Mouse (Mus musculus): ENCODE measurements around the gene Slc25a21.

The Slc25a21 gene

GRCm38 (mm10) chr12:56890891-56891726 lies 306.2 kb downstream of the Slc25a21 start:
- DNase-seq (ENCODE audit: low spot score): no peak

- DNase-seq (ENCODE audit: low spot score): no peak
These were observed 319.5 kb downstream of the Slc25a21 start for GRCm38 (mm10) chr12:56877796-56878195.

- DNase-seq (ENCODE audit: low spot score): no peak
These were observed 320.7 kb downstream of the Slc25a21 start for GRCm38 (mm10) chr12:56876549-56876948.

GRCm38 (mm10) chr12:56873204-56873603 lies 324.1 kb downstream of the Slc25a21 start:
- DNase-seq (ENCODE audit: low spot score): no peak

- no peak for DNase-seq (ENCODE audit: low spot score)
These were observed 326.7 kb downstream of the Slc25a21 start for GRCm38 (mm10) chr12:56870569-56870968.

- no peak for DNase-seq (ENCODE audit: low spot score)
These were observed 333.3 kb downstream of the Slc25a21 start for GRCm38 (mm10) chr12:56863873-56864562.

- no peak for DNase-seq (ENCODE audit: low spot score)
These were observed 344.6 kb downstream of the Slc25a21 start for GRCm38 (mm10) chr12:56852679-56853078.

GRCm38 (mm10) chr12:56851464-56851863 lies 345.8 kb downstream of the Slc25a21 start:
- no peak for DNase-seq (ENCODE audit: low spot score)

- no peak for DNase-seq (ENCODE audit: low spot score)
These were observed 367.3 kb downstream of the Slc25a21 start for GRCm38 (mm10) chr12:56829945-56830344.

GRCm38 (mm10) chr12:56829455-56829883 lies 367.8 kb downstream of the Slc25a21 start:
- DNase-seq (ENCODE audit: low spot score): no peak

GRCm38 (mm10) chr12:56827808-56828384 lies 369.4 kb downstream of the Slc25a21 start:
- no peak for DNase-seq (ENCODE audit: low spot score)

GRCm38 (mm10) chr12:56824688-56825087 lies 372.6 kb downstream of the Slc25a21 start:
- no peak for DNase-seq (ENCODE audit: low spot score)

GRCm38 (mm10) chr12:56822122-56822521 lies 375.1 kb downstream of the Slc25a21 start:
- no peak for DNase-seq (ENCODE audit: low spot score)

GRCm38 (mm10) chr12:56820604-56821003 lies 376.7 kb downstream of the Slc25a21 start:
- DNase-seq (ENCODE audit: low spot score): no peak

- DNase-seq (ENCODE audit: low spot score): no peak
These were observed 389.8 kb downstream of the Slc25a21 start for GRCm38 (mm10) chr12:56807483-56807882.

- DNase-seq (ENCODE audit: low spot score): no peak
These were observed 390.2 kb downstream of the Slc25a21 start for GRCm38 (mm10) chr12:56807078-56807477.

GRCm38 (mm10) chr12:56804487-56804886 lies 392.8 kb downstream of the Slc25a21 start:
- DNase-seq (ENCODE audit: low spot score): no peak

GRCm38 (mm10) chr12:56798641-56799415 lies 398.4 kb downstream of the Slc25a21 start:
- no peak for DNase-seq (ENCODE audit: low spot score)

GRCm38 (mm10) chr12:56789236-56789635 lies 408.0 kb downstream of the Slc25a21 start:
- no peak for DNase-seq (ENCODE audit: low spot score)

GRCm38 (mm10) chr12:56785250-56785649 lies 412.0 kb downstream of the Slc25a21 start:
- DNase-seq (ENCODE audit: low spot score): no peak

- no peak for DNase-seq (ENCODE audit: low spot score)
These were observed 416.1 kb downstream of the Slc25a21 start for GRCm38 (mm10) chr12:56781196-56781595.

GRCm38 (mm10) chr12:56779621-56780020 lies 417.7 kb downstream of the Slc25a21 start:
- no peak for DNase-seq (ENCODE audit: low spot score)
